Mouse (Mus musculus): ENCODE results near the gene Gp1bb.

Gp1bb gene

GRCm38 (mm10) chr16:18622019-18622418, at the start of gene Gp1bb:
Gene Gp1bb, minus strand, starts transcription at chr16:18622403.
- DNase-seq (ENCODE audit: low read depth, low spot score), result no peak

GRCm38 (mm10) chr16:18669914-18670313, 47.7 kb upstream of the Gp1bb start:
- no peak for DNase-seq (ENCODE audit: low read depth, low spot score)

GRCm38 (mm10) chr16:18658597-18658996, 36.4 kb upstream of the Gp1bb start:
- no peak for DNase-seq (ENCODE audit: low read depth, low spot score)

- DNase-seq (ENCODE audit: low read depth, low spot score), result no peak
Measured at GRCm38 (mm10) chr16:18655372-18656098, 33.3 kb upstream of the Gp1bb start.

GRCm38 (mm10) chr16:18653290-18654160, 31.3 kb upstream of the Gp1bb start:
- DNase-seq (ENCODE audit: low read depth, low spot score), result no peak

- DNase-seq (ENCODE audit: low read depth, low spot score), result no peak
Measured at GRCm38 (mm10) chr16:18649126-18649525, 26.9 kb upstream of the Gp1bb start.

- DNase-seq (ENCODE audit: low read depth, low spot score), result no peak
Measured at GRCm38 (mm10) chr16:18645329-18645728, 23.1 kb upstream of the Gp1bb start.

GRCm38 (mm10) chr16:18644485-18644884, 22.3 kb upstream of the Gp1bb start:
- DNase-seq (ENCODE audit: low read depth, low spot score), result no peak

GRCm38 (mm10) chr16:18643406-18643998, 21.3 kb upstream of the Gp1bb start:
- DNase-seq (ENCODE audit: low read depth, low spot score), result no peak

- no peak for DNase-seq (ENCODE audit: low read depth, low spot score)
Measured at GRCm38 (mm10) chr16:18642897-18643296, 20.7 kb upstream of the Gp1bb start.

GRCm38 (mm10) chr16:18642291-18642690, 20.1 kb upstream of the Gp1bb start:
- no peak for DNase-seq (ENCODE audit: low read depth, low spot score)

- DNase-seq (ENCODE audit: low read depth, low spot score), result no peak
Measured at GRCm38 (mm10) chr16:18639382-18639929, 17.3 kb upstream of the Gp1bb start.

GRCm38 (mm10) chr16:18638396-18638795, 16.2 kb upstream of the Gp1bb start:
- no peak for DNase-seq (ENCODE audit: low read depth, low spot score)

- DNase-seq (ENCODE audit: low read depth, low spot score), result no peak
Measured at GRCm38 (mm10) chr16:18636804-18637203, 14.6 kb upstream of the Gp1bb start.

- no peak for DNase-seq (ENCODE audit: low read depth, low spot score)
Measured at GRCm38 (mm10) chr16:18636401-18636800, 14.2 kb upstream of the Gp1bb start.

- DNase-seq (ENCODE audit: low read depth, low spot score), result no peak
Measured at GRCm38 (mm10) chr16:18633333-18633732, 11.1 kb upstream of the Gp1bb start.

- no peak for DNase-seq (ENCODE audit: low read depth, low spot score)
Measured at GRCm38 (mm10) chr16:18632816-18633215, 10.6 kb upstream of the Gp1bb start.

GRCm38 (mm10) chr16:18632059-18632458, 9.9 kb upstream of the Gp1bb start:
- no peak for DNase-seq (ENCODE audit: low read depth, low spot score)

- no peak for DNase-seq (ENCODE audit: low read depth, low spot score)
Measured at GRCm38 (mm10) chr16:18631141-18631540, 8.9 kb upstream of the Gp1bb start.

- no peak for DNase-seq (ENCODE audit: low read depth, low spot score)
Measured at GRCm38 (mm10) chr16:18630291-18630690, 8.1 kb upstream of the Gp1bb start.

- DNase-seq (ENCODE audit: low read depth, low spot score), result no peak
Measured at GRCm38 (mm10) chr16:18629390-18630231, 7.4 kb upstream of the Gp1bb start, which contains the start of gene Sept5. Gene Sept5, minus strand, starts transcription at chr16:18629954.
